Mouse (Mus musculus) heart, embryonic 12.5 days (tissue): ENCODE results near the gene Gabbr2. TPM values are rescaled to one million over a fixed set of nuclear protein-coding genes. Genes with fewer than 3 reads are reported as not detected.

Experiments
- ATAC-seq: fragments of 200-750 bp; cut with Nextera tagmentation; 2 replicates; pipeline ENCODE4 v1.8.0; 2017; ENCODE audit warnings: moderate TSS enrichment, moderate library complexity; ENCODE audit not compliant: insufficient number of reproducible peaks, low FRiP score
- H3K27ac ChIP-seq: fragments of 300-500 bp; sonication (generic); 2 replicates; pipeline ENCODE4 v1.5.1; 2016; ENCODE audit warnings: mild to moderate bottlenecking, moderate library complexity; ENCODE audit not compliant: poor library complexity, severe bottlenecking
- H3K27me3 ChIP-seq: fragments of 300-500 bp; sonication (generic); replicated peaks from 2 replicates; pipeline ENCODE4 v1.6.1; 2016; ENCODE audit warnings: mild to moderate bottlenecking, moderate library complexity
- H3K36me3 ChIP-seq: fragments of 300-500 bp; sonication (generic); 2 replicates; pipeline ENCODE4 v1.6.1; 2016; ENCODE audit warnings: mild to moderate bottlenecking, moderate library complexity
- H3K4me1 ChIP-seq: fragments of 300-500 bp; sonication (generic); replicated peaks from 2 replicates; pipeline ENCODE4 v1.6.1; 2016; ENCODE audit warnings: mild to moderate bottlenecking
- H3K4me2 ChIP-seq: fragments of 300-500 bp; sonication (generic); 2 replicates; pipeline ENCODE4 v1.6.1; 2016; ENCODE audit warnings: mild to moderate bottlenecking, moderate library complexity
- H3K4me3 ChIP-seq: fragments of 300-500 bp; sonication (generic); 2 replicates; pipeline ENCODE4 v1.5.1; 2016; ENCODE audit warnings: mild to moderate bottlenecking
- H3K9ac ChIP-seq: fragments of 300-500 bp; sonication (generic); 2 replicates; pipeline ENCODE4 v1.6.1; 2016; ENCODE audit warnings: mild to moderate bottlenecking, moderate library complexity
- H3K9me3 ChIP-seq: fragments of 300-500 bp; sonication (generic); replicated peaks from 2 replicates; pipeline ENCODE4 v1.6.1; 2016; ENCODE audit warnings: mild to moderate bottlenecking, moderate library complexity
- WGBS: fragments of 180-500 bp; shearing (Covaris S2); methylation state at CpG from one replicate; pipeline ENCODE4 v1.1.7; 2016; 5-methylcytosine and 5-hydroxymethylcytosine counted together
- polyA plus RNA-seq: library from polyadenylated mRNA; unstranded; fragments of >200 nt; fragmentation: Nextera tagmentation; extraction: Ambion mirVana; gene quantifications from 2 replicates; pipeline ENCODE4 v1.2.1, GENCODE M21; 2016

The Gabbr2 gene
- polyA plus RNA-seq, 1 experiment from 2014 or later = 0.05 TPM

DNA sequence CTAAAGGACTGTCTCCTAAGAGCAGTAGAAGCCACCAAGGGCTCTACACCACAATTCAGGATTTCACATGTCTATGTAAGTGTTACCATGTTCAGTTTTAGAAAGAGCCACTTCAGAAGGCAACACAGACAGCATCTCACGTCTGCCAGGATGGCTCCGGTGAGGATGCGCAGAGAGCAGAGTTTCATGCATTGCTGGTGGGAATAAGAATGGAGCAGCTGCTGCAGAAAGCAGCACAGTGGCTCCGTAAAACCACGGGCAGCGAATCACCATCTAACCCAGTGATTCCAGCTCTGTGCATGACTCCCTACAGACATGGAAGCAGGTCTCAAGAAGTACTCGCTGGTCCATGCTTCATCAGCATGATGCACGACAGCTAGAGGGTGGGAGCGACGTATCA is 31.5 kb downstream of the Gabbr2 start:
- H3K4me2 ChIP-seq = no peak overlapping the region
- no peak overlapping the region for H3K9ac ChIP-seq
- H3K27me3 ChIP-seq = peaks cover 4% of the 10 kb centered on the region; the same call in 1 of the 2 replicates
- H3K9me3 ChIP-seq = 0 out of 2 replicates have a peak, but pooled peaks cover under 1% of the 10 kb centered on the region
- 83% methylated on average over 10 of the region's 10 CpGs for WGBS
- H3K27ac ChIP-seq = no peak overlapping the region
- H3K36me3 ChIP-seq = no peaks in the 10 kb centered on the region
- no peak for ATAC-seq
- no peak overlapping the region for H3K4me3 ChIP-seq
- no peaks in the 10 kb centered on the region for H3K4me1 ChIP-seq

GRCm38 (mm10) chr4:46959776-46960175 is 31.9 kb downstream of the Gabbr2 start:
- H3K27ac ChIP-seq = no peak overlapping the region
- H3K4me2 ChIP-seq = no peak overlapping the region
- ATAC-seq = no peak
- peaks cover 4% of the 10 kb centered on the region; the same call in 1 of the 2 replicates for H3K27me3 ChIP-seq
- H3K36me3 ChIP-seq = no peaks in the 10 kb centered on the region
- 90% methylated on average over 6 of the region's 6 CpGs for WGBS
- H3K4me3 ChIP-seq = no peak overlapping the region
- H3K9me3 ChIP-seq = no peaks in the 10 kb centered on the region
- no peak overlapping the region for H3K9ac ChIP-seq
- H3K4me1 ChIP-seq = no peaks in the 10 kb centered on the region

DNA sequence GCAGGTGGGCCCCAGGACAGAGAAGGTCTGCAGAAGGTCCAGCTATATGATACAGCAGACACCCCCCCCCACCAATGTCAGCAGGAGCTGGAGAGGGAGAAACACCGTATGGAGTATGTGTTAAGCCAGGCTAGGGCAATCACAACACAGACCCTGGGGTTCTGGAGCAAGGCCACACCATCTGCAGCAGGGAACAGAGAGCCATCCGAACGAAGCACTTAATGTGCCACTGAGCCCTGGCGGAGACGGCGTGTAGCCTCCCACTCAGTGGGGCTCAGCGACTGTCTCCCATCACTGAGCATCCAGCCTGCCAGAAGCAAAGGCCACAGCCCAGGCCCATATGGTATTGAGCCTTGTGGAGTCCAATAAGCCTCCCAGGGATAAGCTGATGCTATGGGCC is 33.7 kb downstream of the Gabbr2 start:
- no peak overlapping the region for H3K27ac ChIP-seq
- no peak overlapping the region for H3K9ac ChIP-seq
- H3K9me3 ChIP-seq = no peaks in the 10 kb centered on the region
- H3K4me2 ChIP-seq = no peak overlapping the region
- no peak overlapping the region for H3K4me3 ChIP-seq
- no peaks in the 10 kb centered on the region for H3K4me1 ChIP-seq
- no peaks in the 10 kb centered on the region for H3K36me3 ChIP-seq
- peaks cover 4% of the 10 kb centered on the region; the same call in 1 of the 2 replicates for H3K27me3 ChIP-seq
- WGBS = 82% methylated on average over 7 of the region's 7 CpGs
- no peak for ATAC-seq

GRCm38 (mm10) chr4:46956966-46957365 is 34.7 kb downstream of the Gabbr2 start:
- Histone ChIP-seq H3K4me2 (no peak overlapping the region), H3K9me3 (no peaks in the 10 kb centered on the region), H3K4me1 (no peaks in the 10 kb centered on the region), H3K27me3 (peaks cover 4% of the 10 kb centered on the region; the same call in 1 of the 2 replicates), H3K9ac (no peak overlapping the region), H3K36me3 (no peaks in the 10 kb centered on the region), H3K27ac (no peak overlapping the region), H3K4me3 (no peak overlapping the region)
- WGBS = 67% methylated on average over 4 of the region's 4 CpGs
- no peak for ATAC-seq

DNA sequence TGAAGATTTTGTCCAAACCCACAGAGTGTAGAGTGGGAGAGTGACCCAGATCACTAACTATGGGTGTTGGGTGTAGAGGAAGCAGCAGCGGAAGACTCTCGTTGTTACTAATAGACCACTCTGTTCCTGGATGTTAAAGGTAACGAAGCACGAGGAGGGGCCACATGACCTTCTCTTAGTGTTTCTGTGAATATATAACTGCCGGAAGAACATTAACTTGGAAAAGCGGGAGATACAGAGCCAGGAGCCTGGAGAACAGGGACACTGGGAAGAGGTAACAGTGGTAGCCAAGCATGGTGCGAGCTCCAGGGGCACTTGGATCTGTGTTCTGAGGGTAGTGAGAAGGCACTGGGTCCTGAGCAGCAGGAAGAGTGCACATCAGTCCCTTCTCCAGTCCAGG is 38.7 kb downstream of the Gabbr2 start:
- H3K9ac ChIP-seq = no peak overlapping the region
- no peak for ATAC-seq
- H3K4me1 ChIP-seq = no peaks in the 10 kb centered on the region
- 82% methylated on average over 7 of the region's 7 CpGs for WGBS
- H3K4me2 ChIP-seq = no peak overlapping the region
- no peaks in the 10 kb centered on the region for H3K36me3 ChIP-seq
- H3K27me3 ChIP-seq = no peaks in the 10 kb centered on the region
- H3K4me3 ChIP-seq = no peak overlapping the region
- H3K9me3 ChIP-seq = no peaks in the 10 kb centered on the region
- H3K27ac ChIP-seq = no peak overlapping the region

GRCm38 (mm10) chr4:46952562-46952961 is 39.1 kb downstream of the Gabbr2 start:
- Histone ChIP-seq H3K4me2 (no peak overlapping the region), H3K27me3 (no peaks in the 10 kb centered on the region), H3K9ac (no peak overlapping the region), H3K36me3 (no peaks in the 10 kb centered on the region), H3K4me1 (no peaks in the 10 kb centered on the region), H3K27ac (no peak overlapping the region), H3K9me3 (no peaks in the 10 kb centered on the region), H3K4me3 (no peak overlapping the region)
- WGBS = 80% methylated on average over 4 of the region's 4 CpGs
- ATAC-seq = no peak

DNA sequence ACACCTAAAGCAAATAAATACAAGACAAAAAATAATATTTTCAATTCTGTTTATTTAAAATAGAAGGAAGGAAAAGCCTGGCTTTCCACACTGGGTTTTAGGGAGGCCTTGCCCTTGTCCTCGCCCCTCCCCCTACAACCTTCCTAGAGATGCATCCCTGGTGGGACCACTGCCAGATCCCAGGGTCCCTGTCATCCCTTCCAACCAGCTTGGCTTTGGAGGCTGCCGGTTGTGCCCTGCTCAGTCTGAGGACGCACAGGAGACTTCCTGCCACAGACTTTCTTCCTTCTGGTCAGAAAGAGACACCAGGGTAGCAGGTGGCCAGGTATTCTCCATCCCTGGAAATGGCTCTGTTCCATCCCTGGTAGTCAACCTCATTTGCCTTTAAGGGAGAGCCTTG is 57.4 kb downstream of the Gabbr2 start:
- H3K9me3 ChIP-seq = no peaks in the 10 kb centered on the region
- no peaks in the 10 kb centered on the region for H3K4me1 ChIP-seq
- no peak overlapping the region for H3K9ac ChIP-seq
- no peak for ATAC-seq
- H3K4me3 ChIP-seq = no peak overlapping the region
- WGBS = 65% methylated on average over 3 of the region's 3 CpGs
- peaks cover 7% of the 10 kb centered on the region; the same call in 1 of the 2 replicates for H3K27me3 ChIP-seq
- H3K27ac ChIP-seq = no peak overlapping the region
- H3K36me3 ChIP-seq = no peaks in the 10 kb centered on the region
- H3K4me2 ChIP-seq = no peak overlapping the region

GRCm38 (mm10) chr4:46933590-46933989 is 58.1 kb downstream of the Gabbr2 start:
- Histone ChIP-seq H3K27ac (no peak overlapping the region), H3K27me3 (peaks cover 8% of the 10 kb centered on the region; the same call in 1 of the 2 replicates), H3K9ac (no peak overlapping the region), H3K9me3 (no peaks in the 10 kb centered on the region), H3K36me3 (no peaks in the 10 kb centered on the region), H3K4me1 (no peaks in the 10 kb centered on the region), H3K4me2 (no peak overlapping the region), H3K4me3 (no peak overlapping the region)
- no peak for ATAC-seq
- WGBS = 75% methylated on average over 2 of the region's 2 CpGs

- H3K36me3 ChIP-seq = no peaks in the 10 kb centered on the region
- H3K4me1 ChIP-seq = no peaks in the 10 kb centered on the region
- H3K4me3 ChIP-seq = no peak overlapping the region
- 71% methylated on average over 9 of the region's 9 CpGs for WGBS
- H3K4me2 ChIP-seq = no peak overlapping the region
- no peak overlapping the region for H3K9ac ChIP-seq
- peaks cover 8% of the 10 kb centered on the region; the same call in 1 of the 2 replicates for H3K27me3 ChIP-seq
- no peak for ATAC-seq
- H3K9me3 ChIP-seq = no peaks in the 10 kb centered on the region
- no peak overlapping the region for H3K27ac ChIP-seq
These were observed 59.8 kb downstream of the Gabbr2 start for GRCm38 (mm10) chr4:46931706-46932397.

- Histone ChIP-seq H3K4me2 (no peak overlapping the region), H3K9me3 (no peaks in the 10 kb centered on the region), H3K9ac (no peak overlapping the region), H3K4me1 (0 out of 2 replicates have a peak, but pooled peaks cover 3% of the 10 kb centered on the region), H3K4me3 (no peak overlapping the region), H3K27ac (no peak overlapping the region), H3K36me3 (no peaks in the 10 kb centered on the region), H3K27me3 (peaks cover 2% of the 10 kb centered on the region; the same call in 1 of the 2 replicates)
- 55% methylated on average over 3 of the region's 3 CpGs for WGBS
- ATAC-seq = no peak
These were observed 63.6 kb downstream of the Gabbr2 start for GRCm38 (mm10) chr4:46928112-46928511.

DNA sequence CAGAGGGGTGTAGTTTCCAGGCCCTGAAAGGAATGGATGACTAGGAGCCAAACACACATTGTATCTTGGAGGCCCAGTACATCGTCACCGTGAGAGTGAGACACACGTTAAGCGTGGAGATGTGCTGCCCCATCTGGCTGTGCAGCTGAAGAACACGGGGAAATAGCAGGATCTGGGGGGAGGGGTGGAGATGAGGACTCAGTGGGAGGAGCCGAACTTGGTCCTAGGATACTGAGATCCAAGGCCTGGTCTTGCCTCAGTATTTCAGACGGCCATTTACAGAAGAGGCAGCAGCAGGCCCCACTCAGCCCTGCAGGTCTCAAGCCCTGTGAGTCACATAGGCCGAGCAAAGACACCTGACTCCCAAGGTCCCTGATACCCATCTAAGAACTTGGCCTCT is 72.5 kb downstream of the Gabbr2 start:
- WGBS = 60% methylated on average over 8 of the region's 8 CpGs
- no peak for ATAC-seq
- H3K4me2 ChIP-seq = no peak overlapping the region

GRCm38 (mm10) chr4:46916786-46917185 is 74.9 kb downstream of the Gabbr2 start:
- no peak overlapping the region for H3K27ac ChIP-seq

More for the DNA sequence above, 72.5 kb downstream of the Gabbr2 start:
- Histone ChIP-seq H3K4me1 (no peaks in the 10 kb centered on the region), H3K9ac (no peak overlapping the region), H3K36me3 (no peaks in the 10 kb centered on the region), H3K9me3 (no peaks in the 10 kb centered on the region), H3K4me3 (no peak overlapping the region), H3K27ac (no peak overlapping the region), H3K27me3 (peaks cover 9% of the 10 kb centered on the region; the same call in 1 of the 2 replicates)

More at GRCm38 (mm10) chr4:46916786-46917185, 74.9 kb downstream of the Gabbr2 start:
- 70% methylated on average over 6 of the region's 6 CpGs for WGBS
- Histone ChIP-seq H3K4me2 (no peak overlapping the region), H3K36me3 (no peaks in the 10 kb centered on the region), H3K4me3 (no peak overlapping the region), H3K4me1 (no peaks in the 10 kb centered on the region), H3K9me3 (no peaks in the 10 kb centered on the region), H3K27me3 (peaks cover 9% of the 10 kb centered on the region; the same call in 1 of the 2 replicates), H3K9ac (no peak overlapping the region)
- ATAC-seq = no peak
